Mouse (Mus musculus): ENCODE measurements around the gene Wipf1. TPM values are rescaled to one million over a fixed set of nuclear protein-coding genes. Genes with fewer than 3 reads are reported as not detected.
"Not testable (repeated sequence)": the region's sequence is repeated elsewhere in the genome, so short reads cannot be mapped to it uniquely, and the experiment has no call there.

The Wipf1 gene
- polyA plus RNA-seq, 1 experiment from 2014 or later, result 9.0 TPM

DNA sequence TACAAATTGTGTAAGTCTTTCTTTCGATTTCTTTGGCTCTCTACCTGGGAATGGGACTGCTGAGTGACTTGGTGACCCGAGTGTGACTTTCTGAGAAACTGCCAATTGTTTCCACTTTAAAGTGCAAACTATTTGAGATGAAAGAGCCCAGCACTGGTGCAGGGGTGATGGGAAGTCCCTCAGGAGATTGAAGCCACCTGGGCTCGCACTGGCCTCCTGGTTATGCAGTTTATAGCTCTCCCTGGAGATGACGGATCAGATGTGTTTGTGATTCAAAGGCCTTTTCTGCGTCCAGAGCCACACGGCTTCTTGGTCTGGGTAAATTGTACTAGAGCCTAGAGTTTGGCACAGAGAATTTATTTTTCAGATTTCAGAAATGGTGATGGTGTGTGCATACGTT is 34.2 kb upstream of the Wipf1 start:
- no peak overlapping the region for H3K27ac ChIP-seq (ENCODE audit: low read length)
- no peaks in the 10 kb centered on the region for H3K27me3 ChIP-seq (replicated peaks; ENCODE audit: control insufficient read depth, insufficient read depth, low read length)
- 57% methylated on average over 7 of the region's 7 CpGs for WGBS
- ATAC-seq, result no peak
- H3K4me3 ChIP-seq (ENCODE audit: low read length), result no peak overlapping the region
- H3K4me1 ChIP-seq (ENCODE audit: control insufficient read depth, insufficient read depth, low read length), result peaks cover 8% of the 10 kb centered on the region
- H3K36me3 ChIP-seq (ENCODE audit: control insufficient read depth, insufficient read depth, low read length), result no peaks in the 10 kb centered on the region
- H3K9me3 ChIP-seq (ENCODE audit: control insufficient read depth, low read length), result no peaks in the 10 kb centered on the region
- no peak overlapping the region for H3K9ac ChIP-seq (ENCODE audit: low read depth, low read length)
- no peak overlapping the region for H3K4me2 ChIP-seq (ENCODE audit: low read depth, low read length)

DNA sequence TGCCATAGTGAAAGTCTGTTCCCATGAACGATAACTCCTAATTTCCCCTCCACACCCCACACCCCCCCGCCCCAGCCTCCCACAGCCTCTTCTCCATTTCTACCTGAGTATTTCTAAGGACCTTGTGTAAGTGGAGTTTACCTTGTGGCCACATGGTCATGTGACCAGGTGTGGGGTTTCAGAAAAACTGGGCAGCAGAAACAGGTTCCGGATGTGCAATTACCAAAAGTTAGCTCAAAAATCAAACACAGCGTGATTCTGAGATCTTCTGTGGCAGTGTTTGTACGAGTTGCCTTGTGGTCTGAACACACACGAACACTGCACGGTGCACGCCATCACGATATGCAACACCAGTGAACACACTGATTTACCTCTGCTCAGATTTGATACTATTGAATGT is 33.1 kb upstream of the Wipf1 start:
- Histone ChIP-seq H3K36me3 (ENCODE audit: control insufficient read depth, insufficient read depth, low read length) (no peaks in the 10 kb centered on the region), H3K4me3 (ENCODE audit: low read length) (no peak overlapping the region), H3K27ac (ENCODE audit: low read length) (no peak overlapping the region), H3K4me1 (ENCODE audit: control insufficient read depth, insufficient read depth, low read length) (peaks cover 8% of the 10 kb centered on the region), H3K9me3 (ENCODE audit: control insufficient read depth, low read length) (no peaks in the 10 kb centered on the region), H3K27me3 (replicated peaks; ENCODE audit: control insufficient read depth, insufficient read depth, low read length) (no peaks in the 10 kb centered on the region), H3K9ac (ENCODE audit: low read depth, low read length) (no peak overlapping the region), H3K4me2 (ENCODE audit: low read depth, low read length) (no peak overlapping the region)
- WGBS, result 89% methylated on average over 9 of the region's 9 CpGs
- no peak for ATAC-seq

GRCm38 (mm10) chr2:73561665-73562063 is 32.1 kb upstream of the Wipf1 start:
- Histone ChIP-seq H3K4me2 (ENCODE audit: low read depth, low read length) (peak overlapping the region; percentile 62), H3K4me1 (ENCODE audit: control insufficient read depth, insufficient read depth, low read length) (peaks cover 8% of the 10 kb centered on the region), H3K27ac (ENCODE audit: low read length) (no peak overlapping the region), H3K4me3 (ENCODE audit: low read length) (peak overlapping the region; percentile 37), H3K9me3 (ENCODE audit: control insufficient read depth, low read length) (no peaks in the 10 kb centered on the region), H3K36me3 (ENCODE audit: control insufficient read depth, insufficient read depth, low read length) (no peaks in the 10 kb centered on the region), H3K27me3 (replicated peaks; ENCODE audit: control insufficient read depth, insufficient read depth, low read length) (no peaks in the 10 kb centered on the region), H3K9ac (ENCODE audit: low read depth, low read length) (no peak overlapping the region)
- ATAC-seq, result peak; percentile 67
- 11% methylated on average over 8 of the region's 8 CpGs for WGBS

- Histone ChIP-seq H3K36me3 (ENCODE audit: control insufficient read depth, insufficient read depth, low read length) (no peaks in the 10 kb centered on the region), H3K9ac (ENCODE audit: low read depth, low read length) (peak overlapping the region; percentile 40; the same call in 1 of the 2 replicates), H3K27ac (ENCODE audit: low read length) (no peak overlapping the region), H3K4me2 (ENCODE audit: low read depth, low read length) (peak overlapping the region; percentile 62), H3K27me3 (replicated peaks; ENCODE audit: control insufficient read depth, insufficient read depth, low read length) (no peaks in the 10 kb centered on the region), H3K9me3 (ENCODE audit: control insufficient read depth, low read length) (no peaks in the 10 kb centered on the region), H3K4me1 (ENCODE audit: control insufficient read depth, insufficient read depth, low read length) (peaks cover 8% of the 10 kb centered on the region), H3K4me3 (ENCODE audit: low read length) (peak overlapping the region; percentile 37)
- 2% methylated on average over 20 of the region's 23 CpGs for WGBS
- peak; percentile 64 for ATAC-seq
These were observed 31.5 kb upstream of the Wipf1 start for GRCm38 (mm10) chr2:73560899-73561664.

DNA sequence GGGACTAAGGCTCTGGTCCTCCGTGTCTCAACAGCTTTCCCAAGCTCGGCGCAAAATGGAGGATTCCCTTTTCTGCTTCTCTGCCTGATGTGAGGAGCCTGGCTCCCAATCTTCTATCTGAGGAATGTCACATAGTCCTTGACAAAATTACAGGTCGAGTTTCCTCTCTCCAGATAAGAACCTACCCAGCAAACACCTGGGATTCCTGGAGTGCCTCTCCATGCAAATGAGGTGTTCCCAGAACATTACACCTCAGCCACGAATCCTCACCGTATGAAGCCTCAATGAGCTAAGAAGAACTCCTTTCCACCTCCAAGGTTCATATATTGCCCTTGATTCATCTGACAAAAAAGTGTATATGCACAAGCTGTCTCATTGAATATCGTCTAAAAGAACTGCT is 30.9 kb upstream of the Wipf1 start:
- H3K4me3 ChIP-seq (ENCODE audit: low read length), result peak overlapping the region; percentile 37
- H3K9ac ChIP-seq (ENCODE audit: low read depth, low read length), result 0 out of 2 replicates have a peak overlapping the region, but pooled peaks have one; percentile 40
- H3K9me3 ChIP-seq (ENCODE audit: control insufficient read depth, low read length), result no peaks in the 10 kb centered on the region
- H3K36me3 ChIP-seq (ENCODE audit: control insufficient read depth, insufficient read depth, low read length), result no peaks in the 10 kb centered on the region
- H3K4me1 ChIP-seq (ENCODE audit: control insufficient read depth, insufficient read depth, low read length), result peaks cover 8% of the 10 kb centered on the region
- H3K27ac ChIP-seq (ENCODE audit: low read length), result no peak overlapping the region
- peak overlapping the region; percentile 62 for H3K4me2 ChIP-seq (ENCODE audit: low read depth, low read length)
- WGBS, result 46% methylated on average over 7 of the region's 7 CpGs
- H3K27me3 ChIP-seq (replicated peaks; ENCODE audit: control insufficient read depth, insufficient read depth, low read length), result no peaks in the 10 kb centered on the region
- ATAC-seq, result no peak

DNA sequence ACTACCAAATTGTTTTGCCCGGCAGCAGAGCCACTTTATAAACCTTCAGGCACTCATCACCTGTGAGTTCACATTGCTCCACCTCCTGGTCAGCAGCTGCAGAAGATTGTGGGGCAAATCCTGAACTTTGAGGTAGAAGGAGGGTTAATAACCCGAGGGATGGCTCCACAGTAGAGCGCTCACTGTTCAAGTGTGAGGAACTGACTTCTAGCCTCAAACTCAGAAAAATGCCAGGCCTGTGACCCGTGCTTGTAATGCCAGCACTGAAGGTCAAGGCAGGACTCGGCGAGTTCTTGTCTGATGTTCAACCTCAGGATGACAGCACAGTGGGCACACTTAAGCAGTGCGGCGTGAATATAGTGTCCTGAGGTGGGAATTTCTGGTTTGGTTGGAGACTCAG is 28.4 kb upstream of the Wipf1 start:
- WGBS, result 81% methylated on average over 8 of the region's 8 CpGs
- peaks cover 8% of the 10 kb centered on the region for H3K4me1 ChIP-seq (ENCODE audit: control insufficient read depth, insufficient read depth, low read length)
- H3K4me2 ChIP-seq (ENCODE audit: low read depth, low read length), result no peak overlapping the region
- no peaks in the 10 kb centered on the region for H3K27me3 ChIP-seq (replicated peaks; ENCODE audit: control insufficient read depth, insufficient read depth, low read length)
- H3K36me3 ChIP-seq (ENCODE audit: control insufficient read depth, insufficient read depth, low read length), result no peaks in the 10 kb centered on the region
- no peak overlapping the region for H3K27ac ChIP-seq (ENCODE audit: low read length)
- ATAC-seq, result no peak
- no peak overlapping the region for H3K9ac ChIP-seq (ENCODE audit: low read depth, low read length)
- no peaks in the 10 kb centered on the region for H3K9me3 ChIP-seq (ENCODE audit: control insufficient read depth, low read length)
- H3K4me3 ChIP-seq (ENCODE audit: low read length), result no peak overlapping the region

DNA sequence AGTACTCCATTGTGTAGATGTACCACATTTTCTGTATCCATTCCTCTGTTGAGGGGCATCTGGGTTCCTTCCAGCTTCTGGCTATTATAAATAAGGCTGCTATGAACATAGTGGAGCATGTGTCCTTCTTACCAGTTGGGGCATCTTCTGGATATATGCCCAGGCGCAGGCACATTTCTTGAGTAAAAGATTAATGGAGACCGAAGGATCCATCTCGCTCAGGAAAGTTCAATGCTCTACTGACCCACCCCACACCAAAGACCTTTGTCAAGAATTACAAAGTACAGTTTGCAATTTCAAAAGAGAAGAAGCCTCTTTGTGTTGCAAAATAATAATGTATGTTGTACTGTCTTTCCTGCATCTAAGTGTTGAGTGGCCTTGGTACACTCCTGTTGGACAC is 27.5 kb upstream of the Wipf1 start:
- 96% methylated on average over 3 of the region's 3 CpGs for WGBS
- not testable (repeated sequence) for H3K4me2 ChIP-seq (ENCODE audit: low read depth, low read length); H3K4me3 ChIP-seq (ENCODE audit: low read length); H3K4me1 ChIP-seq (ENCODE audit: control insufficient read depth, insufficient read depth, low read length); H3K9ac ChIP-seq (ENCODE audit: low read depth, low read length); H3K9me3 ChIP-seq (ENCODE audit: control insufficient read depth, low read length); H3K36me3 ChIP-seq (ENCODE audit: control insufficient read depth, insufficient read depth, low read length); H3K27me3 ChIP-seq (replicated peaks; ENCODE audit: control insufficient read depth, insufficient read depth, low read length); ATAC-seq; H3K27ac ChIP-seq (ENCODE audit: low read length)

DNA sequence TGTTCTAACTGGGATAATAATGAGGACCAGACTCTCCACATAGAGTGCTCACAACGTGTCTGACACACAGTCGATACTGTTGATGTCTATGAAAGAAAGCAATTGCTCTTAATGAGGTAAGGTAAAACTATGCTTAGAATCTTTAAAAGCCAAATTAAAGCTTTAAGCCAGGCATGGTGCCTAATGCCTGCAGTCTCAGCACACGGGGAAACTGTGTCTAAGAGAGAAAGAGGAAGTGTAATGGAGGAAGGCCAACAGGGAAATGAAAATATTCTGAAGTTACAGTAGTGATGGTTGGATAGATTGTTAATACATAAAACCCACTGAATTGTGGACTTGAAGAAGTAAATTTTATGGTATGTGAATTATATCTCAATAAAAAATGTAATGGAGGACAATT is 24.9 kb upstream of the Wipf1 start:
- no peaks in the 10 kb centered on the region for H3K27me3 ChIP-seq (replicated peaks; ENCODE audit: control insufficient read depth, insufficient read depth, low read length)
- no peaks in the 10 kb centered on the region for H3K4me1 ChIP-seq (ENCODE audit: control insufficient read depth, insufficient read depth, low read length)
- 82% methylated on average over 3 of the region's 3 CpGs for WGBS

DNA sequence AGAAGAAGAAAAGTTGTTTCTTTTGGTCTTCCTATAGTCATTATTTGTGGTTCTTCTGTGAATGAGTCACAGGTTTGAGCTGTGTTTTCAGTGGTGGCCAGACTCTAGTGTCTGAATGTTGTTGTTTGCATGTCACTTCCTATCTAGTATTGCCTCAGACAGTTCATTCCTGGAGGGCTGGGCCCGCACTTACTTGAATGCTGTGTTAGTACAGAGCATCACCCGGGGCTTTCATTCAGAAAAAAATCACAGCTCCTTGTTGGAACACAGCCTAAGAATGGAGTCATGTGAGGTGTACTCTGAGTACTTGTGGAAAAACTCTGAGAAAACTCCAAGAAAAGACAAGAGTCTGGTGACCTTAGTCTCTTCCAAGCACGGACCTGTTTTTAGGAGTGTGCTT is 23.4 kb upstream of the Wipf1 start:
- 69% methylated on average over 3 of the region's 3 CpGs for WGBS
- no peak overlapping the region for H3K9ac ChIP-seq (ENCODE audit: low read depth, low read length)
- no peak overlapping the region for H3K4me2 ChIP-seq (ENCODE audit: low read depth, low read length)
- no peaks in the 10 kb centered on the region for H3K9me3 ChIP-seq (ENCODE audit: control insufficient read depth, low read length)
- H3K27ac ChIP-seq (ENCODE audit: low read length), result no peak overlapping the region
- H3K36me3 ChIP-seq (ENCODE audit: control insufficient read depth, insufficient read depth, low read length), result no peaks in the 10 kb centered on the region
- no peaks in the 10 kb centered on the region for H3K4me1 ChIP-seq (ENCODE audit: control insufficient read depth, insufficient read depth, low read length)
- no peak for ATAC-seq
- no peak overlapping the region for H3K4me3 ChIP-seq (ENCODE audit: low read length)
- no peaks in the 10 kb centered on the region for H3K27me3 ChIP-seq (replicated peaks; ENCODE audit: control insufficient read depth, insufficient read depth, low read length)

More for the DNA sequence above, 24.9 kb upstream of the Wipf1 start:
- no peak overlapping the region for H3K4me3 ChIP-seq (ENCODE audit: low read length)
- H3K9ac ChIP-seq (ENCODE audit: low read depth, low read length), result no peak overlapping the region
- H3K4me2 ChIP-seq (ENCODE audit: low read depth, low read length), result no peak overlapping the region
- H3K36me3 ChIP-seq (ENCODE audit: control insufficient read depth, insufficient read depth, low read length), result no peaks in the 10 kb centered on the region
- no peak overlapping the region for H3K27ac ChIP-seq (ENCODE audit: low read length)
- H3K9me3 ChIP-seq (ENCODE audit: control insufficient read depth, low read length), result no peaks in the 10 kb centered on the region
- no peak for ATAC-seq

- H3K4me2 ChIP-seq (ENCODE audit: low read depth, low read length), result no peak overlapping the region
- no peaks in the 10 kb centered on the region for H3K36me3 ChIP-seq (ENCODE audit: control insufficient read depth, insufficient read depth, low read length)
- H3K4me1 ChIP-seq (ENCODE audit: control insufficient read depth, insufficient read depth, low read length), result no peaks in the 10 kb centered on the region
- no peaks in the 10 kb centered on the region for H3K9me3 ChIP-seq (ENCODE audit: control insufficient read depth, low read length)
- no peaks in the 10 kb centered on the region for H3K27me3 ChIP-seq (replicated peaks; ENCODE audit: control insufficient read depth, insufficient read depth, low read length)
- H3K9ac ChIP-seq (ENCODE audit: low read depth, low read length), result no peak overlapping the region
- no peak for ATAC-seq
- no peak overlapping the region for H3K4me3 ChIP-seq (ENCODE audit: low read length)
- 18% methylated on average over 6 of the region's 6 CpGs for WGBS
- no peak overlapping the region for H3K27ac ChIP-seq (ENCODE audit: low read length)
These were observed 21.2 kb upstream of the Wipf1 start for GRCm38 (mm10) chr2:73550725-73551124.

Measured in intestine, embryonic 16.5 days (tissue).